ENCODE assay signal across 26 mouse cellular contexts in the genomic region with DNA sequence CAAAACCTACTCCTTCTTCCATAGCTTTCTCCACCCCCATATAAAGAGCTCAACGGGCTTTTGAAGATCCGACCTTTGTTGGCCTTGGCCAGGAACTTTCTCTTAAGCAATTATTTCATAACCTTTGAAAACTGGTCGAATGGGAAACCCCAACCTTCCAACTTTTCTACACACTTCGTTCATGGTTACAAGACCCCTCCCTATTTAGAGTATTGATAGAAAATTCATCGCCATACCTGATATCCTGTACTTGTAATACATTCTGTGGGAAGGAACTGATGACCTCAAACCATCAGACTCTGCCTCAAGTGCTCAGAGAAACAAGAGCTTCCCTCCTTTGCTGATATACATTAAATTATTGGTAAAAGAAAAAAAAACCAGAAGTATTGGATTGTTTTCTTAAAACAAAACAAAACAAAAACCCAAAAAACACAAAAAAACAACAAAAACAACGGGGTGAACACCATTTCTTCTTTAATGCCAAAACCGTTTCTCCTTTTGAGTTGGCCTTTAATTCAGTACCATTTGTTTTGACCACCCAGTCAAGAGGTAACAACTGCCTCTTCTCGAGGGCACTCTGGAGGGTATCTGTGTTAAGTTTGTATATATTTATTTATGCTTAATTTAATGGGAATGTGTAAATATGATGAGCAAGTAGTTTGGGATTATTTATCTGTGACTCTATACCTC. TPM values are rescaled to one million over a fixed set of nuclear protein-coding genes. Genes with fewer than 3 reads are reported as not detected.
"Had no signal": no experiment of that assay in that cellular context is flagged by ENCODE, and none has a peak within 500 bp of the region (broad histone marks: within the 10 kb centered on the region; RNA-seq: fewer than 3 reads in every experiment).

No protein-coding gene starts in this region.

- H3K9ac ChIP-seq: heart, embryonic 13.5 days; heart, embryonic 15.5 days; hindbrain, embryonic 13.5 days; hindbrain, embryonic 15.5 days; limb, embryonic 13.5 days; limb, embryonic 15.5 days; liver, embryonic 12.5 days had no signal

- H3K27ac ChIP-seq: heart, adult 2 months; heart, embryonic 13.5 days; heart, embryonic 15.5 days; hindbrain, embryonic 13.5 days; hindbrain, embryonic 15.5 days; hindbrain, postnatal 0 days; limb, embryonic 13.5 days; limb, embryonic 15.5 days; liver, embryonic 12.5 days had no signal

- H3K4me1 ChIP-seq: liver, embryonic 12.5 days had no signal

- H3K9me3 ChIP-seq: heart, embryonic 13.5 days; heart, embryonic 15.5 days; hindbrain, embryonic 13.5 days; hindbrain, embryonic 15.5 days; limb, embryonic 13.5 days; limb, embryonic 15.5 days; liver, embryonic 12.5 days had no signal

- DNase-seq: gastrocnemius, postnatal 14 days; gastrocnemius, postnatal 36 days; heart, adult 11 months; heart, adult 2 months; heart, postnatal 14 days; heart, postnatal 36 days; kidney, adult 11 months; kidney, adult 8-10 months; kidney, postnatal 10 days; kidney, postnatal 25 days; layer of hippocampus, adult 9-11 months; layer of hippocampus, postnatal 36 days; left cerebral cortex, postnatal 4 days had no signal

- ATAC-seq: hindbrain, postnatal 0 days; intestine, embryonic 16.5 days; liver, embryonic 12.5 days had no signal

- H3K4me2 ChIP-seq: heart, embryonic 11.5 days; heart, embryonic 13.5 days; heart, embryonic 15.5 days; hindbrain, embryonic 13.5 days; hindbrain, embryonic 15.5 days; limb, embryonic 13.5 days; limb, embryonic 15.5 days; liver, embryonic 12.5 days had no signal

- H3K36me3 ChIP-seq: heart, embryonic 13.5 days; heart, embryonic 15.5 days; hindbrain, embryonic 13.5 days; hindbrain, embryonic 15.5 days; limb, embryonic 13.5 days; limb, embryonic 15.5 days; liver, embryonic 12.5 days had no signal

- H3K4me3 ChIP-seq: heart, adult 2 months; heart, embryonic 13.5 days; heart, embryonic 15.5 days; hindbrain, embryonic 13.5 days; hindbrain, embryonic 15.5 days; limb, embryonic 13.5 days; limb, embryonic 15.5 days; liver, embryonic 12.5 days had no signal

RNA-seq across cellular contexts. Expression of gene Tfap2b, which starts 29.2 kb away (rescaled TPM):
- polyA plus RNA-seq: heart, postnatal 0 days; intestine, embryonic 14.5 days; large intestine, adult 2 months; liver, embryonic 12.5 days had no signal
